Mouse (Mus musculus): ENCODE measurements around the gene Rhpn2.

Gene Rhpn2

DNA sequence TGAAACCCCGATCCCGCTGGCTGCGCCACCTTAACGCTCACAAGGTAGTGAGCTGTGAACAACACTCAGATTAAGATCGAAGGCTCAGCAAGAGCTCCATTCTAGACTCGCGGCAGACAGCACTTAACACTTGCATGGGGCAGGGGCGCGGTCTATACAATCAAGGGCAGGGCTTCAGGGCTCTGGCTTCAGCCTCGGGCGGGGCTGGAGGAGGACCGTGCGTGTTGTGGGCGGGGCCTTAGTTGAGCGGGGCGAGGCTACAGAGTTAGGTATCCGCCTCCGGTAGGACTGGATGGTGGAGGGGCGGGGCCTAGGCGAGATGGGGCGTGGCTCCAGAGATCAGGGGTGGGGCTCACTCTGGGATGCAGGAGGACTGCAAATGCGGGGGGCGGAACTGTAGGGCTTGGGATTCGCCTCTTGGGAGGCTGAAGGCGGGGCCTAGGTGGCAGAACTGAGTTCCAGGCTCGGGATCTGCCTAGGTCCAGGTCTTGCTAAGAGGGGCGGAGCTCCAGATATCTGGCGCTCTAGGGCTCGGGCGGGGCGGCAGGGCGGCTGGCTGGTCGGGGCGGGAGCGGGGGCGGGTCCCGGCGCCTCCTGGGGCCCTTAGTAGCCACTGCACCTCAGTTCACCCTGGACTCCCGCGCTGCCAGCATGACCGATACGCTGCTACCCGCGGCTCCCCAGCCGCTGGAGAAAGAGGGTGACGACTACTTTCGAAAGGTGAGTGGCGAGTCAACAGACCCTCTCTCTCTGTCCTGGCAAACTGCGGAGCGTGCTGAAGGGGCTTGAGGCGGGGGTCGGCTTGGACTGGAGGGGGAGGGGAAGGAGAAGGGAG lies at the start of gene Rhpn2:
Gene Rhpn2, plus strand, starts transcription at position 479 of the 835 bp plus-strand sequence.
- peak; percentile 97 for DNase-seq (ENCODE audit: low read depth, low spot score)

DNA sequence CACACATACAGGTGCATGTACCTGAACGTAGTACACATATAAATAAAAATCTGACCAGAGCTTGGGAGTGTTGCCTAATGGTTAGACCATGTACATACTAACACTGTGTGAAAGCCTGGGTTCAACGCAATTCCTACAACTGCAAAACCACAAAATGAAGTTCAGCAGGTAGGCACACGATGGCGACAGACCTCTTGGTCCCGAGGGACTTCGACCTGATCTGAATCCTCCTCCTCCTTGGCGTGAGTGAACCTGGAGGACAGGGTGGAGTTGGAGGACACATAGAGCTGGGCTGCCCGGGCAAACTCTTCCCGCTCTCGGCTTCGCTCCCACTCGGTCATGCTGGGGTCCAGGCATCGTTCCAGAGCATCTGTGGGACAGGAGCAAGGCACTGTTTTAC lies 40.5 kb upstream of the Rhpn2 start:
- no peak for DNase-seq (ENCODE audit: low read depth, low spot score)

DNA sequence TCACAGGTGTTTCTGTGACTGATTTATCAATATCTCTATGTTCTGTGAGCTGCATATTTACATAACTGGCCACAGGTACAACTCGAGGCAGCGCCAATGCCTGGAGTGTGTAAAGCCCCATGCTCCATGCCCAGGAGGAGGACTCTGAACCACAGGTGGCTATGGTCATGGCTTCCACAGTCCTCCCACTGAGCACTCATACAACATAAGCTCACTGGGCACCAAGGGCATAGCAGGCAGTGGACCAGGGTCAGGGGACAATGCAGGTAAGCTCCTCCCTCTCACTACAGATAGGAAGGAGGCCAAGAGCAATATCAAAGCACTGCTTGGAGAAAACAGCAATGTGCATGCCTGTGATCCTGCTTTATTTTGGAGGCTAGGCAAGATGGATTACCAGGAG lies 38.3 kb upstream of the Rhpn2 start:
- no peak for DNase-seq (ENCODE audit: low read depth, low spot score)

DNA sequence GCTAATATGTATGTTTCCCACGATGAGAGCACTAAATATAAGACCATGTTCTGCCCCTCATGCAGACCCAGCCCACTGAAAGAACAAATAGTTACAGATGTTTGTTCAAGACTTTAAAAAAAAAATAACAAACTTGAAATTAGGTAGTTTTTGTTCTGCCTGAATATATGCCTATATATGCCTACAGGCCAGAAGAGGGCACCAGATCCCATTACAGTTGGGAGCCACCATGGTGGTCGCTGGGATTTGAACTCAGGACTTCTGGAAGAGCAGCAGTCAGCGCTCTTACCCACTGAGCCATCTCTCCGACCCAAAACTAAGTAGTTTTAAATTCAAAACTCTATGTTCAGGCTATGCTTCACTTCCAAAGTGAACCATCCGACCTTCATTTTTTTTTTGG lies 36.1 kb upstream of the Rhpn2 start:
- peak; percentile 17 for DNase-seq (ENCODE audit: low read depth, low spot score)

DNA sequence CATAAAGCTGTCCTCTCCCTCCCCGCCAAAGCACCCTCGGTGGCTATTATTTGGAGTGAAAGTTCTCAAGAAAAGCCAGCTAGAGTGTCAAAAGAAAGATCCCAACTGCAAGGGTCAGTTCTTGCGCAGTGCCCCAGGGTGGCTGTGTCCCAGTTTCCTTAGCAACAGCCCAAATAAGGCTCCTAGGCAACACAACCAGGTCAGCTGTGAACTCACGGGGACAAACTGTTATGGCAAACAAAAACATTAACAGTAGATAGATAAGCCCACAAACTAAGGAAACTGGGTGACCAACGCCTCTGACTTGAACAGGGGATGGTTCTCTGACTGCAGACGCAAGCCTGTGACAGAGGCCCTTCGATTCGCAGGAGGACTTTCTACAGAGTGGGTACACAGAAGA lies 34.3 kb upstream of the Rhpn2 start:
- DNase-seq (ENCODE audit: low read depth, low spot score): no peak

DNA sequence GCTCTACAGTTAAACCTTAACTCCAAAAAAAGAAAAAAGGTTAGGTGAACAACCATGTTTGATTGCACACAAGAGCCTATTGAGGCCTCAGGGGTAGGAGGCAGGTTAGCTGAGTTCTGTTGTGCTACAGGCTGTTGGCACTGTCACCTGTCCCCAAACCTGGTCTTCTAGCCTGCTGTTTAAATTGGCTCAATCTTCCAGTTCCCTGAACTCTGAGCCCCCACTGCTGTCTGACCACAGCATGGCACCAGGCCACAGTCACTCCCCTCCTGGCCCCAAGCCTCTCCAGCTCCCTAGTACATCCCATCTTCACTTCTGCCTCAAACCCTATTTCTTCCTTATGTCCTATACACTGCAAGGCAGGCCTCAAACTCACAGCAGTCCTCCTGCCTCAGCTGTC lies 33.2 kb upstream of the Rhpn2 start:
- no peak for DNase-seq (ENCODE audit: low read depth, low spot score)

DNA sequence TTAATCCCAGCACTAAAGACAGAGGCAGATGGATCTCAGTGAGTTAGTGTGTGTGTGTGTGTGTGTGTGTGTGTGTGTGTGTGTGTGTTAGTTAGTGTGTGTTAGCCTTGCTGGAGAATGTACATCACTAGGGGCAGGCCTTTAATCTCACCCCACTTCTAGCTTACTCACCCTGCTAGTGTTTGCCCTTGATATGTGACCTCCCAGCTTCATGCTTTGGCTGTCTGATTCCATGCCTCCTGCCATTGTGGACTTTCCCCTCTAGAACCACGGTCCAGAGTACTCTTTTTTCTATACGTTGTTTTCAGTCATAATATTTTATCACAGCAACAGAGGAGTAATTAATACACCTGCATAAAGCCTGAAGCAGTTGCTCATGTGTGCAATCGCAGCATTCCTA lies 22.8 kb upstream of the Rhpn2 start:
- no peak for DNase-seq (ENCODE audit: low read depth, low spot score)

DNA sequence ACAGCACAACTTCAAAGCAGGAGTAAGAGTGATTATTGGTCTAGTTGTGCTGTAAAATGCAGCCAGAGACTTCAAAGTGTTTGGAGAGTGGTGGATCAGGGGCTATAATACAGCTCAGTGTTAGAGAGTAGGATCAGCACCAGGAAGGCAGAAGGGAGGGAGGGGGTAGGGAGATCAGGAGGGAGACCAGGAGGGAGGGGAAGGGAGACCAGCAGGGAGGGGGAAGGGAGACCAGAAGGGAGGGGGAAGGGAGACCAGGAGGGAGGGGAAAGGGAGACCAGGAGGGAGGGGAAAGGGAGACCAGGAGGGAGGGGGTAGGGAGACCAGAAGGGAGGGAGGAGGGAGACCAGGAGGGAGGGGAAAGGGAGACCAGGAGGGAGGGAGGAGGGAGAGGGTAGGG lies 19.8 kb upstream of the Rhpn2 start:
- DNase-seq (ENCODE audit: low read depth, low spot score): no peak

DNA sequence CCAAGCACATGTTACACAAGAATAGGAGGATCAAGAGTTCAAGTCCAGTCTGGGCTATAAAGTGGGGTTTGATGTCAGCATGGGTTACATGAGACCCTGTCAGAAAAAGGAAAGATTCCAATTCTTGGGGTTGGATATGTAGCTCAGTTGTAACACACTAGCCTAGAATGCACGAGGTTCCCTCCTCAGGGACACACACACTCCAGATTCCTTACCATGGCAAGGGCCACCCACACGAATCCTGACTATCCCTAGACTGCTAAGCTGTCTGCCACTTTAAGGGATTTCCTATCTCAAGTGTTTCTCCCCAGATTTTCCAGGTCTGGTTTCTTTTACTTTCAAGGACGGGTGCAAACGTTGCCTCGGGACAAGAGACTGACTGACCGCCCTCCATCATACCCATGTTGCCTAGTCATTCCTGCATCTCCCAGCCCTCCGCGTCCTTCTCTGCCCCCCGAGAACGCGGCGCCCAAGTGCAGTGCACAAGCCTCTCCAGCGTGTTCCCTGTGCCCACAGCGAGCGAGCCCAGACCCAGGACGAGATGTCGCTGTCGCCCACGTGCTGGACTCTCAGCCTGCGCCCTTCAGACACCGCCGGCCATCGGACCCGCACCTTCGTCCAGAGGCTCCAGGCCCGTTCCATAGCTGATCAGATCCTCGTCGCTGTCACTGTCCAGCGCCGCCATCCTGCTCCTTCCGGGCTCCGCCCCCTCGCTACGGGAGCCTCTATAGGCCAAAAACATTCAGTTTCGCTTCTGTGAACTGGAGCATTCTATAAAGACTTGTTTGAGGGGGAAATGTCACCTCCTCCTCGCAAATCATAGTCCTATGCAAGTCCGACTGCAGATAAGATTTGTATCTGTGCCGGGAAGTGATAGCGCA lies 16.0 kb upstream of the Rhpn2 start, which contains the start of gene Gpatch1:
Gene Gpatch1, minus strand, starts transcription at position 712 of the 881 bp plus-strand sequence.
- DNase-seq (ENCODE audit: low read depth, low spot score): peak; percentile 84

DNA sequence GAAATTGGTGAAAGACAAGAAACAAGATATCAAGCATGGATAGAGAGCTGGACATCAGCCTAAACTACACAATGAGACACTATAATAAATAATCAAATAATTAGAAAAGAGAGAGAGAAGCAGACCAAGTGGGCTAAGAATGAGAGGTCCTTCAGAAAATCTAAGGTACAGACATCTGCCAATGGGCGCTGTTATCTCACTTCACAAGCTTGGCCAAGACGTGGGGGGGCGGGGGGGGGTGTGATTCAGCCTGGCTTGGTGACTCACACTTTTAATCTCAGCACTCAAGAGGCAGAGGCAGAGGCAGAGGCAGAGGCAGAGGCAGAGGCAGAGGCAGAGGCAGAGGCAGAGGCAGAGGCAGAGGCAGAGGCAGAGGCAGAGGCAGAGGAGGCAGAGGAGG lies 14.7 kb upstream of the Rhpn2 start:
- peak; percentile 53 for DNase-seq (ENCODE audit: low read depth, low spot score)

DNA sequence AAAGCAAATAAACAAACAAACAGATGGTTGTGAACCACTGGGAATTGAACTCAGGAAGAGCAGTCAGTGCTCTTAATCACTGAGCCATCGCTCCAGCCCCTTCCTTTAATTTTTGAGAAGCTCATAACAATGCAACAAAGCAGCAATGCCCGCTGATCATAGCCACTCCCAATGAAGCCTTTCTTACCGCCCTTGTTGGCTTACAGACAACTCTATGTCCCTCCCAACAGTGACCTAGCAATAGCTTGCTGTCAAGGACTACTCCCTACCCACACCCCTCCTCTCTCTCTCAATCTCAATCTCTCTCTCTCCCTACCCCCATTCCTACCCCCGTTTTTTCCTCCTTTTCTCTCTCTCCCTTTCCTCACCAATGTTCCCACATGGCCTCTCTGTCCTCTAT lies 14.2 kb upstream of the Rhpn2 start:
- peak; percentile 55 for DNase-seq (ENCODE audit: low read depth, low spot score)

DNA sequence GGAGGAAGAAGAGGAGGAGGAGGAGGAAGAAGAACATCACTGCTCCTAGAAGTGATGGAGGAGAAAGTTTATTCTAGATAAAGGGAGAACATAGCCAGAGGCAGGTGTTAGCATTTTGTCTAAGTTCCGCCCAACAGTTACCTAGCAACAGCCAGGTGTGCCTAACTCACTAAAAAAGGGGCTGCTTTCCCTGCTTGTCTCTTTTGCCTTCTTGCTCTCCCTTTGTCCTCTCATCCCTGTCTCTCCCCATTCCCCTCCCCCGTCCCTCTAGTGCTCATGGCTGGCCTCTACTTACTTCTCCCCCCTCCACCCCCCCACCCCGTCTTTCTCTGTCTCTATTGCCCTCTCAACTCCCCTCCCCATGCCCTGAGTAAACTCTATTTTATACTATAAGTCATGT lies 11.8 kb upstream of the Rhpn2 start:
- no peak for DNase-seq (ENCODE audit: low read depth, low spot score)

DNA sequence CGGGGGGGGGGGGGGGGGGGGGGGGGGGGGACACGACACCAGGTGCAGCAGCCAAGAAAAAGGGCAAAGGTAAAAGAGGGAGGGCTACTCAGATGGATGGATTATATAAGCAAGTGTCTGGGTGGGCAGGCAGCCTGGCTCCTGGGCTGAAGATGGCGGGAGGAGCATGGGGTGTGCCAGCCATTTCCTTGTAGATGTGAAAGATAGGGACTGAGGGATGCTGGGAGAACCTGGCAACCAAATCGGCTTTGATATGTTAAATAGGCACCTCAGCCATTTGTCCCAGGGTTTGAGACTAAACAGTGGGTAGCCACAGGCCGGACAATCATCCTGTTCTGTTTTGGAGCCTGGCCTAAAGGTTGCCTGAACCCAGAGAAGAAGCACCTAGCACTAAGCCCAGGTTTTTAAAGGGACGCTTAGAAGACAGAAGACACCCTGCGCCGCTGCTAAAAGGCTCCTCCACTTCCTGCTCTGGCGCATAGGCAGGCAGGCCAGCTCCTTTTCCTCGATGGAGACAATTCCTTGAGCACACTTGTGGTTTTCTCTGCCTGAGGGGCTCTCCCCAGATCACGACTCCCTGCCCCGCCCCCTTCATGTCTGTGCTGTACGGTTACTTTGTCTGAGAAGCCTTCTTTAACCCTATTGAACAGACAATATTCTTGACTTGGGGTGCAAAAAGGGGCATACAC lies 11.1 kb upstream of the Rhpn2 start:
- no peak for DNase-seq (ENCODE audit: low read depth, low spot score)

DNA sequence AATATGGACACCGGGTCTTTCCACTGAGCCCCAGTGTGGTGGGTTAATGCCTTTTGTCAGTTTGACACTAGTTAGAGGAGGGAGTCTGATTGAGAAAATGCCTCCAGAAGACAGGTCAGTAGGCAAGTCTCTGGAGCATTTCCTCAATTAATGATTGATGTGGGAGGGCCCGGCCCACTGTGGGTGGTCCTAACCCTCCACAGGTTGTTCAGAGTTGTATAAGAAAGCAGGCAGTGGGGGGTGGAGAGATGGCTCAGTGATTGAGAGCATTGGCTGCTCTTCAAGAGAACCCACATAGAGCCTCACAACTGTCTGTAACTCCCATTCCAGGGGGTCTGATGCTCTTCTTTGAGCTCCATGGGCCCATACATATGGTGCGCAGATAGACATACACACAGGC lies 2.4 kb upstream of the Rhpn2 start:
- no peak for DNase-seq (ENCODE audit: low read depth, low spot score)

DNA sequence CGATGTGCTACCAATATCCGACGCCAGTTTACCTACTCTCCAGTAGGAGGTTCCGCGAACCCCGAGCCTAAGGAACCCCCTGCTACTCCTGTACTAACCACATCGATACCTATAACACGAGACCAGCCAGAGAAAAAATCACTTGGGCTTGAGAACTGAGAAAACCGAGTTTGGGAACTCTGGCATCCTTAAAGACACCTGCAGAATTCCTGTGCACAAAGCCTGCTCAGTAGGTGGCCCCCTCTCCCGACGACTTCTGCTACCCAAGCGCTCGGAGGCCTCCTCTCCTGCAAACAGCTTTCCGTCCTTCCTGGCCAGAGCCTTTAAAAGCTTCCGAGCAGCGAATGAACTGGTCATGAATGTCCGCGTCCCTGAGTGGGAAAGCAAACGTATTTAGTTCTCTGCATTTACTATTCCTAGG lies 729 bp upstream of the Rhpn2 start:
- DNase-seq (ENCODE audit: low read depth, low spot score): no peak

DNA sequence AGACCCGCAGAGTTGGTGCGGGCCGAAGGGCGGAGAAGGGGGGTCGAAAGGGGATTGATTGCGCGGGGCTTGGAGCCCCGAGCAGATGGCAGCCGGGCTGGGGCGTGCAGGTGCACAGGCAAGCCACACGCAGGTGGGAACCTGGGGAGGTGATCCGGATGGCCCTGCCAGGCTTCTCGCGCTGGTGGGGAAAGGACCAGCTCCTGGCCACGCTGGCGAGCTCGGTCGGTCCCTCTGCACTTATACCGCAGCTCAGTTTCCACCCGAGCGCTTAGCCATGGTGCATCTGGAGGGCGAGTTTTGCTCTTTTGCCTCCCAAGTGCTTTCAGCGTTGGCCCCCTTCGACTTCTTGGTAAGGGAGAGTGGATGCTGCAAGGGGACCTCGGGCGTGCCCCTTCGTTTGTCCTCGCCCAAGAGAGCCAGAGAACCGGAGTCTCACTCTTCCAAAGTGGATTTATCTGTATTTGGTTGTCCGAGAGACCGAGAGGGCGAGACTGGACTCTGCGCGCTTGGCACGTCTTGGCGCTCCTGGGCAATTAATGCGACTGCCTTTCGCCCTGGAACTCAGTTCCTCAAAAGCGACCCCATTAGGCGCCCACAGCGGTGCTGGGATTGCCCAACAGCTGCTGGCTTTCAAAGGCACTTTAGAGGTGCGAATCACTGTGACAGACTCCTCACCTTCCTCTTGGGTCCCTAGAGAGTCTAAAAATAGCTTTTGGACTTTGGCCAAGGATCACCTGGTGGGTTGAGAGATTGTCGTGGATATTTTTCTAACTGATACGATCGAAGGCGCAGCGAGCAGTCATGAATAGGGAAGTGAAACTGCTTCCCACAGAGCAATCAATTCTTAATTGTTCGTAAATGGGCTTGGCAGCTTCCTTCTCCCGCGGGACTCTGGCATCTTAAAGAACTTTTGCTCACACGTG lies 820 bp downstream of the Rhpn2 start:
- no peak for DNase-seq (ENCODE audit: low read depth, low spot score)

DNA sequence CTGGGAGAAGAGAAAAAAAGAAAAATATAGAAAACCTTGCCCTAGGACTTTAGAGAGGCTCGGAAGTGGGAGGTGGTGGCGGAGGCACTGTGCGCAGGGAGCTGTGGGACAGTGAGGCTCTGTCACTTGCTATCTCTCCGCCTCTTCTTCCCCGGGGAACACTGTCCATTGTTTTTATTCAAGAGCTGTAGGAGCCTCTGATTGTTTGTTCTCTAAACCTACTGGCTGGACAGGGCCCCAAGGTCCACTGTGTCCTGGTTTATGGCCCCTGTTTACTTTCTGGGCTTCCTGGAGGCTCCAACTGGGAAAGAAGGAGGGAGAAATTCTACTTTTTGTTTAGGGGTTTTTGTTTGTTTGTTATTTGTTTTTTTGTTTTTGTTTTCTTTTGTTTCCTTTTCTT lies 6.2 kb downstream of the Rhpn2 start:
- no peak for DNase-seq (ENCODE audit: low read depth, low spot score)

DNA sequence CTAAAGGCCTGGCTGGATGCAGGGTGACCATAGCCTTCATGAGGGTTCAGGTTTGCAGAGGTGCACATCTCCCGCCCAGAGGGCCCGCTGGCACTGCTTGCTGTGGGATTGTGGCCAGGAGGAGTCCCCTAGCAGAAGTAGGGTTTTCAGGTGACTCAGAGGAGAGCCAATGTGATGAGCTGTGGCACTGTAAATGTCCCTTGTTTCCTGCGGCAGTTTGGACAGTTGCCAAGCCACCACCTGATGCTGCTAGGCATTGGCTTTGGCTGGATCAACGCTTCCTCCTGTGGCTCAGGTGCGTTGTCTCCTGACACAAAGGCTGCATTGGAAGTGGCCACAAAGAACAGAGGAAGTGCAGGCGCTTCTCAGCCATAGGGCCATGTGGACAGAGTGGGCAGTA lies 7.3 kb downstream of the Rhpn2 start:
- no peak for DNase-seq (ENCODE audit: low read depth, low spot score)

DNA sequence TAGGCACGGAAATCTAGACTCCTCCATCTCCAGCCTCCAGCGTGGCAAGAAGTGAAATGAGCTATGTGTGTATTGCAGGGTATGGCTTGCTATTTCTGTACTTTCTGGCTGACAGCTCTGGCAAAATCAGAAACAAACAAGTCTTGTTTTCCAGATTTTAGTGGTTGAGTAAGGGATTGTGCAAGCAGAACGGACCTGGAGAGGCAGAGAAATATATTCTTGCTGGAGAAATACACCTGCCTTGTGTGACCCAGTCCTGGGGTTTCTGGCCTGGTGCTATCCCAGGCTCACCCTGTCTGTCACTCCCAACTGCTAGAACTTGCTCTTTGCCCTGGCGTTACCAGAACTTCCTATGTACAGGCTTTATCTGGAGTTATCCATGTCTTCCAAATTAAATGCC lies 8.5 kb downstream of the Rhpn2 start:
- no peak for DNase-seq (ENCODE audit: low read depth, low spot score)

DNA sequence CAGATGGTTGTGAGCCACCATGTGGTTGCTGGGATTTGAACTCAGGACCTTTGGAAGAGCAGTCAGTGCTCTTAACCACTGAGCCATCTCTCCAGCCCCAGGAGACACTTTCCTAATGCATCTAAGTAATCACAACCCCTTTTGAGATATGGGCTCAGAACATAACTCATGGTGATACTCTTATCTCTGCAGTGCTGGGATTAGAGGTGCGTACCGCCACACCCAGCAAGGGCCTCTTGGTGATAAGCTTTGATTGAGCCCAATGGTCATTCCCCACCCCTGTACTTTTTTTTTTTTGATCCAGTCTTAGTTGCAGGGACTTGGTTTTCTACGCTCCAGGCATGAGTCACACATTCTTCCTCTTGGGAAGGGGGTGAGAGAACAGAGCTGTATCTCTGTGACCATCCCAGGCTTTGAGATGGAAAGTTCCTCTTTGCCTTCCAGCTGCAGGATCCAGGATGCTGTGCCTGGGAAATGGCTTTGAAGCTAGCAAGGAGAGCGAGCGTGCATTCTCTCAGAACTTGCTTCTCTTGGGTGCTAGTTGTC lies 10.9 kb downstream of the Rhpn2 start:
- peak; percentile 63 for DNase-seq (ENCODE audit: low read depth, low spot score)

Data from 3T3-L1 (cell line).